18 mouse cellular contexts compared by ENCODE assay signal in the genomic region with DNA sequence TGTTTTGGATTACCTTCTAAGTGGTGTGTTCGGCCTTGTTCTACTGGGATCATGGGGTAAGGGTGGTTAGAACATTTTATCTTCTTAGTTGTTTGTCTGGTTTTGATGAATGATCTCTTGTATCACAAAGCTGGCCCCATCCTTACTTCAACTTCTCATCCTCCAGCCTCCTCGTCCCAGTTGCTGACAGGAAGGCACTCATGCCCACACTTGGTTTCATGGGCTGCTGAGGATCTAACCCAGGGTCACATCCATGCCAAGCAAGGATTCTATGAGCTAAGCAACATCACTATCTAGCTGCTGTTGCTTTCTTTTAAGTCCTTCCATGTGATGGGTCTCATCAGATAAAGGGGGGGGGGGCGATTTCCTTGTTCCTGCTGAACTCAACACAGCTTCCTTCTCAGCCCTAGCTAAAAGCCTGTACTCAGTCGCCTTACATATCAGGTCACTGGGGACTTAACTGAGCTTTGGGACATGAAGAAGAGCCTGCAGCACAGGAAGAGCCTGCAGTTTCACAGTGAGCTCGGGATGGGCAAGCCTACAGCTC.
DNase-seq lines count a peak whose midpoint lies in the region; ATAC-seq and TF ChIP-seq lines count a peak whose summit lies in the region.
"Had no signal": no experiment of that assay in that cellular context is flagged by ENCODE, and none has a peak within 500 bp of the region (broad histone marks: within the 10 kb centered on the region; RNA-seq: fewer than 3 reads in every experiment).

No protein-coding gene starts in this region.

- TF ChIP-seq CTCF in heart, postnatal 0 days (IDR thresholded peaks at IDR 0.05; ENCODE audit: low read depth), result no peak

- no peak overlapping the region for H3K9ac ChIP-seq in heart, postnatal 0 days (replicated peaks; ENCODE audit: low read depth, low read length)
- H3K9ac ChIP-seq: embryonic facial prominence, embryonic 15.5 days; hindbrain, embryonic 12.5 days; liver, embryonic 12.5 days had no signal

- DNase-seq in heart, postnatal 0 days (ENCODE audit: low spot score), result no peak
- no peak for DNase-seq in heart, postnatal 25 days (ENCODE audit: low spot score)
- DNase-seq in T-cell, adult 2 months (ENCODE audit: low spot score), result peak; percentile 22
- peak; percentile 66 for DNase-seq in naive thymus-derived CD4-positive, alpha-beta T cell, adult 2 months (ENCODE audit: low read depth)
- DNase-seq: adrenal gland, adult 8-10 months; cerebellum, adult 8-10 months; heart, postnatal 10 days; kidney, adult 11 months; lung, adult 18-20 months; right cerebral cortex, postnatal 14 days had no signal

- peaks cover 24% of the 10 kb centered on the region for H3K4me1 ChIP-seq in heart, postnatal 0 days (ENCODE audit: control insufficient read depth, insufficient read depth)
- peaks cover 88% of the 10 kb centered on the region for H3K4me1 ChIP-seq in megakaryocyte, embryonic 14.5 days

- no peak overlapping the region for H3K4me2 ChIP-seq in heart, postnatal 0 days (ENCODE audit: low read depth, low read length)
- H3K4me2 ChIP-seq: embryonic facial prominence, embryonic 15.5 days; hindbrain, embryonic 12.5 days; liver, embryonic 12.5 days had no signal

- H3K9me3 ChIP-seq in heart, postnatal 0 days (replicated peaks; ENCODE audit: control insufficient read depth, low read length), result no peaks in the 10 kb centered on the region
- H3K9me3 ChIP-seq in megakaryocyte, embryonic 14.5 days, result no peaks in the 10 kb centered on the region
- H3K9me3 ChIP-seq: embryonic facial prominence, embryonic 15.5 days; hindbrain, embryonic 12.5 days; liver, embryonic 12.5 days had no signal

- intact Hi-C loops in heart, postnatal 25 days (cut with DNase I), result loop anchor here (5.0 kb wide), 1 partner anchor 121 kb away; no protein-coding TSS in a partner anchor

- H3K27me3 ChIP-seq in heart, postnatal 0 days (ENCODE audit: control insufficient read depth, insufficient read depth, low read length), result no peaks in the 10 kb centered on the region
- no peaks in the 10 kb centered on the region for H3K27me3 ChIP-seq in megakaryocyte, embryonic 14.5 days (replicated peaks)
- H3K27me3 ChIP-seq: embryonic facial prominence, embryonic 15.5 days; hindbrain, embryonic 12.5 days; liver, embryonic 12.5 days; Patski had no signal

- ATAC-seq in heart, postnatal 0 days (ENCODE audit: insufficient read depth, low read depth), result no peak
- no peak for ATAC-seq in megakaryocyte, adult 5-6 weeks (ENCODE audit: poor library complexity, severe bottlenecking)
- no peak for ATAC-seq in megakaryocyte-erythroid progenitor cell, adult 5-6 weeks (replicated peaks; ENCODE audit: low FRiP score, low TSS enrichment, poor library complexity, severe bottlenecking)
- ATAC-seq: forebrain, embryonic 14.5 days; liver, embryonic 12.5 days; Patski had no signal

- H3K27ac ChIP-seq in heart, postnatal 0 days (ENCODE audit: low read depth), result peak overlapping the region; percentile 95
- H3K27ac ChIP-seq: embryonic facial prominence, embryonic 15.5 days; hindbrain, embryonic 12.5 days; liver, embryonic 12.5 days had no signal

- 0 out of 2 replicates have a peak, but pooled peaks cover 5% of the 10 kb centered on the region for H3K36me3 ChIP-seq in heart, postnatal 0 days (replicated peaks; ENCODE audit: control insufficient read depth, insufficient read depth, low read length)
- peaks cover 20% of the 10 kb centered on the region for H3K36me3 ChIP-seq in megakaryocyte, embryonic 14.5 days (replicated peaks; ENCODE audit: low read length)
- H3K36me3 ChIP-seq: embryonic facial prominence, embryonic 15.5 days; hindbrain, embryonic 12.5 days; liver, embryonic 12.5 days had no signal

- WGBS in heart, postnatal 0 days, result 63% methylated on average over 5 of the region's 5 CpGs

- H3K4me3 ChIP-seq in heart, postnatal 0 days (ENCODE audit: low read depth, low read length), result no peak overlapping the region
- H3K4me3 ChIP-seq in megakaryocyte, embryonic 14.5 days (replicated peaks), result peak overlapping the region; percentile 33
- H3K4me3 ChIP-seq: embryonic facial prominence, embryonic 15.5 days; hindbrain, embryonic 12.5 days; liver, embryonic 12.5 days had no signal

- TF ChIP-seq EP300 in heart, postnatal 0 days (IDR thresholded peaks at IDR 0.05; ENCODE audit: low read depth), result no peak

Comparison
In these comparisons a context has a peak if more than half of its experiments do, and no peak if none do; other contexts are left out.
1. DNase-seq: peak in T-cell, adult 2 months (single experiment) and naive thymus-derived CD4-positive, alpha-beta T cell, adult 2 months (single experiment); none in heart, postnatal 0 days (single experiment) and heart, postnatal 25 days (single experiment).